Mouse (Mus musculus) left cerebral cortex, adult 9 months (tissue): ENCODE measurements around the gene Uhrf2.
"Not testable (repeated sequence)": the region's sequence is repeated elsewhere in the genome, so short reads cannot be mapped to it uniquely, and the experiment has no call there.

ENCODE experiments used
- DNase-seq, 2 experiments: peaks; one replicate each; pipeline ENCODE4 v3.0.0; 2022; ENCODE audit warnings: low spot score in 2 of 2

Gene Uhrf2

GRCm38 (mm10) chr19:30029894-30030635 is at the start of gene Uhrf2:
Uhrf2 (plus strand) TSS chr19:30030513.
- DNase-seq = peak; percentile 77 to 95

GRCm38 (mm10) chr19:29984208-29985005 is 45.9 kb upstream of the Uhrf2 start:
- no peak for DNase-seq

GRCm38 (mm10) chr19:29986464-29987091 is 43.7 kb upstream of the Uhrf2 start:
- DNase-seq = peak in 1 of 2 experiments; percentile 12

- DNase-seq = no peak
These were observed 29.6 kb upstream of the Uhrf2 start for GRCm38 (mm10) chr19:30000406-30001365.

GRCm38 (mm10) chr19:30001550-30001949 is 28.8 kb upstream of the Uhrf2 start:
- no peak for DNase-seq

GRCm38 (mm10) chr19:30003621-30004020 is 26.7 kb upstream of the Uhrf2 start, which contains the start of gene Trpd52l3:
Trpd52l3 (plus strand) TSS chr19:30003790.
- DNase-seq = no peak

- no peak for DNase-seq
These were observed 23.9 kb upstream of the Uhrf2 start for GRCm38 (mm10) chr19:30006371-30006770.

GRCm38 (mm10) chr19:30010520-30011296 is 19.6 kb upstream of the Uhrf2 start:
- DNase-seq = no peak

GRCm38 (mm10) chr19:30014331-30014730 is 16.0 kb upstream of the Uhrf2 start:
- no peak for DNase-seq

- no peak for DNase-seq
These were observed 14.2 kb upstream of the Uhrf2 start for GRCm38 (mm10) chr19:30016156-30016555.

- not testable (repeated sequence) for DNase-seq
These were observed 6.9 kb upstream of the Uhrf2 start for GRCm38 (mm10) chr19:30023419-30023818.

- DNase-seq = no peak
These were observed 1.2 kb upstream of the Uhrf2 start for GRCm38 (mm10) chr19:30029002-30029710.

- no peak for DNase-seq
These were observed 539 bp downstream of the Uhrf2 start for GRCm38 (mm10) chr19:30030636-30031467.

GRCm38 (mm10) chr19:30031468-30031931 is 1.2 kb downstream of the Uhrf2 start:
- no peak for DNase-seq

GRCm38 (mm10) chr19:30032206-30032605 is 1.9 kb downstream of the Uhrf2 start:
- no peak for DNase-seq

- DNase-seq = no peak
These were observed 5.0 kb downstream of the Uhrf2 start for GRCm38 (mm10) chr19:30035361-30035760.

- no peak for DNase-seq
These were observed 13.4 kb downstream of the Uhrf2 start for GRCm38 (mm10) chr19:30043691-30044090.

GRCm38 (mm10) chr19:30044630-30045029 is 14.3 kb downstream of the Uhrf2 start:
- no peak for DNase-seq

- no peak for DNase-seq
These were observed 15.5 kb downstream of the Uhrf2 start for GRCm38 (mm10) chr19:30045857-30046256.
